Mouse (Mus musculus) small intestine, adult 2 months (tissue): ENCODE measurements around the gene Nmt1. TPM values are rescaled to one million over a fixed set of nuclear protein-coding genes. Genes with fewer than 3 reads are reported as not detected.
A peak's percentile ranks its signal among the peaks of the same experiment; 100 is the strongest.

Source experiments
- H3K27ac ChIP-seq: fragments of 200-500 bp; 2 replicates; pipeline ENCODE4 v1.5.1; 2012; ENCODE audit warnings: low read depth, low read length, control low read depth, inconsistent platforms; ENCODE audit not compliant: insufficient read depth
- H3K27me3 ChIP-seq: fragments of 200-500 bp; 2 replicates; pipeline ENCODE4 v1.6.1; 2012; ENCODE audit warnings: mild to moderate bottlenecking, moderate library complexity, low read length, inconsistent platforms; ENCODE audit not compliant: control insufficient read depth, insufficient read depth
- H3K36me3 ChIP-seq: fragments of 200-500 bp; 2 replicates; pipeline ENCODE4 v1.6.1; 2012; ENCODE audit warnings: mild to moderate bottlenecking, low read length, control low read depth, inconsistent platforms; ENCODE audit not compliant: control insufficient read depth, insufficient read depth
- H3K4me1 ChIP-seq: fragments of 200-500 bp; 2 replicates; pipeline ENCODE4 v1.6.1; 2012; ENCODE audit warnings: low read length, inconsistent platforms, mixed read lengths; ENCODE audit not compliant: control insufficient read depth, insufficient read depth, insufficient read length
- H3K4me3 ChIP-seq: fragments of 200-500 bp; 2 replicates; pipeline ENCODE4 v1.5.1; 2012; ENCODE audit warnings: low read depth, mild to moderate bottlenecking, control low read depth, inconsistent platforms, low read length, moderate library complexity
- CTCF ChIP-seq: fragments of 200-500 bp; IDR thresholded peaks from 2 replicates; pipeline ENCODE4 v1.5.1; 2012; ENCODE audit warnings: low read depth, mild to moderate bottlenecking, control low read depth, inconsistent platforms, low read length, moderate library complexity, mixed read lengths; ENCODE audit not compliant: insufficient replicate concordance, insufficient read length; ENCODE audit errors: extremely low read depth
- POLR2A ChIP-seq: fragments of 200-500 bp; IDR thresholded peaks from 2 replicates; pipeline ENCODE4 v1.6.1; 2012; ENCODE audit warnings: low read depth, mild to moderate bottlenecking, control low read depth, inconsistent platforms, low read length, moderate library complexity
- WGBS: fragments of 180-500 bp; shearing (Covaris S2); methylation state at CpG from one replicate; pipeline ENCODE4 v1.1.7; 2018; 5-methylcytosine and 5-hydroxymethylcytosine counted together
- polyA plus RNA-seq: library from polyadenylated mRNA; depleted of rRNA; stranded (reverse); fragments of >200 nt; gene quantifications from 2 replicates; pipeline ENCODE4 v1.2.3, GENCODE M21; 2012; rRNA removed

The Nmt1 gene
- polyA plus RNA-seq, 1 experiment, result 34.1 TPM

- WGBS, result 85% methylated on average over 11 of the region's 11 CpGs
- Histone ChIP-seq H3K4me3 (peak overlapping the region; percentile 60; the same call in 1 of the 2 replicates), H3K27me3 (no peaks in the 10 kb centered on the region), H3K36me3 (peaks cover 2% of the 10 kb centered on the region; the same call in 1 of the 2 replicates), H3K27ac (peak overlapping the region; percentile 67; the same call in 1 of the 2 replicates), H3K4me1 (peaks cover 17% of the 10 kb centered on the region)
- TF ChIP-seq POLR2A (no peak), CTCF (no peak)
Measured at GRCm38 (mm10) chr11:103114270-103114943, 86.4 kb downstream of the Nmt1 start.

GRCm38 (mm10) chr11:103115163-103116007, 87.4 kb downstream of the Nmt1 start:
- Histone ChIP-seq H3K4me3 (peak overlapping the region; percentile 60), H3K4me1 (peaks cover 17% of the 10 kb centered on the region), H3K36me3 (0 out of 2 replicates have a peak, but pooled peaks cover 2% of the 10 kb centered on the region), H3K27ac (peak overlapping the region; percentile 67), H3K27me3 (no peaks in the 10 kb centered on the region)
- under 1% methylated on average over 34 of the region's 34 CpGs for WGBS
- TF ChIP-seq CTCF (no peak), POLR2A (peak; percentile 80; the same call in 1 of the 2 replicates)

GRCm38 (mm10) chr11:103116008-103116818, 88.2 kb downstream of the Nmt1 start, which contains the start of gene Hexim1:
Gene Hexim1 (plus strand): TSS chr11:103116231.
- Histone ChIP-seq H3K27me3 (no peaks in the 10 kb centered on the region), H3K36me3 (0 out of 2 replicates have a peak, but pooled peaks cover 2% of the 10 kb centered on the region), H3K4me3 (peak within 1 kb of the TSS; percentile 82), H3K4me1 (peaks cover 17% of the 10 kb centered on the region), H3K27ac (peak within 1 kb of the TSS; percentile 76)
- TF ChIP-seq POLR2A (peak; percentile 100), CTCF (no peak)
- under 1% methylated on average over 52 of the region's 53 CpGs for WGBS

- WGBS, result under 1% methylated on average over 35 of the region's 35 CpGs
Measured at GRCm38 (mm10) chr11:103116959-103117590, 89.1 kb downstream of the Nmt1 start.

GRCm38 (mm10) chr11:103117591-103118009, 89.6 kb downstream of the Nmt1 start:
- Histone ChIP-seq H3K27ac (peak overlapping the region; percentile 34), H3K4me1 (peaks cover 5% of the 10 kb centered on the region; the same call in 1 of the 2 replicates), H3K27me3 (no peaks in the 10 kb centered on the region), H3K36me3 (no peaks in the 10 kb centered on the region), H3K4me3 (peak overlapping the region; percentile 82)
- WGBS, result under 1% methylated on average over 38 of the region's 38 CpGs
- TF ChIP-seq POLR2A (no peak), CTCF (no peak)

More at GRCm38 (mm10) chr11:103116959-103117590, 89.1 kb downstream of the Nmt1 start:
- H3K4me1 ChIP-seq, result peaks cover 11% of the 10 kb centered on the region
- H3K27ac ChIP-seq, result peak overlapping the region; percentile 76
- H3K4me3 ChIP-seq, result peak overlapping the region; percentile 82
- H3K27me3 ChIP-seq, result no peaks in the 10 kb centered on the region
- peak; percentile 63 for TF ChIP-seq CTCF
- no peak for TF ChIP-seq POLR2A
- H3K36me3 ChIP-seq, result no peaks in the 10 kb centered on the region

Other genes with a start within 250 kb of the Nmt1 start
- 0.70 and 1.4 TPM in 2 replicates for gene Gjc1, start 208.5 kb upstream of the Nmt1 start, polyA plus RNA-seq
- gene Higd1b, start 192.3 kb upstream of the Nmt1 start, polyA plus RNA-seq, result 0.34 TPM in 1 of 2 replicates, not detected in the other
- 30.7 and 57.1 TPM in 2 replicates for gene Eftud2, start 147.2 kb upstream of the Nmt1 start, polyA plus RNA-seq
- not detected in 2 replicates for gene Ccdc103, start 147.0 kb upstream of the Nmt1 start, polyA plus RNA-seq
- gene Fam187a, start 143.0 kb upstream of the Nmt1 start, polyA plus RNA-seq, result not detected in 2 replicates
- 0.30 and 0.65 TPM in 2 replicates for gene Gfap, start 127.3 kb upstream of the Nmt1 start, polyA plus RNA-seq
- gene Kif18b, start 103.1 kb upstream of the Nmt1 start, polyA plus RNA-seq, result 2.2 and 5.0 TPM in 2 replicates
- gene C1ql1, start 81.5 kb upstream of the Nmt1 start, polyA plus RNA-seq, result 0.29 and 0.70 TPM in 2 replicates
- 29.3 and 57.7 TPM in 2 replicates for gene Dcakd, start 143 bp downstream of the Nmt1 start, polyA plus RNA-seq
- gene Plcd3, start 73.5 kb downstream of the Nmt1 start, polyA plus RNA-seq, result 3.1 and 4.8 TPM in 2 replicates
- 89.3 and 234 TPM in 2 replicates for gene Acbd4, start 73.5 kb downstream of the Nmt1 start, polyA plus RNA-seq
- 4.3 and 11.4 TPM in 2 replicates for gene Hexim1, start 88.0 kb downstream of the Nmt1 start, polyA plus RNA-seq
- 0.86 and 2.2 TPM in 2 replicates for gene Hexim2, start 104.2 kb downstream of the Nmt1 start, polyA plus RNA-seq
- 7.1 and 8.4 TPM in 2 replicates for gene Fmnl1, start 142.9 kb downstream of the Nmt1 start, polyA plus RNA-seq
- gene 1700023F06Rik, start 180.4 kb downstream of the Nmt1 start, polyA plus RNA-seq, result 0.50 and 0.51 TPM in 2 replicates
- not detected in 2 replicates for gene Spata32, start 190.2 kb downstream of the Nmt1 start, polyA plus RNA-seq
- gene Map3k14, start 239.3 kb downstream of the Nmt1 start, polyA plus RNA-seq, result 9.9 and 12.7 TPM in 2 replicates